In genomic region chr6:48725476-48725875, GRCm38 (mm10) we compare ENCODE assay signal across 9 mouse cellular contexts. TPM values are rescaled to one million over a fixed set of nuclear protein-coding genes. Genes with fewer than 3 reads are reported as not detected.
DNase-seq lines count a peak whose midpoint lies in the region; ATAC-seq and TF ChIP-seq lines count a peak whose summit lies in the region.
"Had no signal": no experiment of that assay in that cellular context is flagged by ENCODE, and none has a peak within 500 bp of the region (broad histone marks: within the 10 kb centered on the region; RNA-seq: fewer than 3 reads in every experiment).

No protein-coding gene starts in this region.

- CTCF ChIA-PET in Patski (lab: Charles Lee), result interaction anchor here (1.0 to 1.4 kb wide), 4 partner anchors 33 to 80 kb away, joined by 3 to 5 read pairs (median 4); partner anchors contain the start of genes Gimap3 and Gimap8

- no peak for TF ChIP-seq CTCF in Patski (IDR thresholded peaks at IDR 0.05)

- no peaks in the 10 kb centered on the region; the same call in 1 of the 2 replicates for H3K4me1 ChIP-seq in embryonic facial prominence, embryonic 14.5 days (ENCODE audit: control insufficient read depth, insufficient read depth, low read length)
- H3K4me1 ChIP-seq in kidney, embryonic 14.5 days (ENCODE audit: control insufficient read depth, insufficient read depth, low read length), result no peaks in the 10 kb centered on the region

- peak; percentile 83 for ATAC-seq in Patski
- ATAC-seq in embryonic facial prominence, embryonic 14.5 days (ENCODE audit: low read depth), result peak; percentile 68
- peak; percentile 73 for ATAC-seq in kidney, embryonic 14.5 days (ENCODE audit: low FRiP score, low TSS enrichment)

- no peak overlapping the region for H3K4me2 ChIP-seq in embryonic facial prominence, embryonic 14.5 days (ENCODE audit: low read depth, low read length)
- H3K4me2 ChIP-seq in kidney, embryonic 14.5 days (replicated peaks; ENCODE audit: low read depth, low read length), result no peak overlapping the region

- POLR2A ChIA-PET in Patski (lab: Charles Lee), result interaction anchor here (0.7 kb wide), 3 partner anchors 78 to 138 kb away, joined by 3 to 6 read pairs (median 4); partner anchors contain the start of gene Gimap8

- H3K9me3 ChIP-seq in embryonic facial prominence, embryonic 14.5 days (ENCODE audit: control insufficient read depth, low read length), result no peaks in the 10 kb centered on the region
- no peaks in the 10 kb centered on the region for H3K9me3 ChIP-seq in kidney, embryonic 14.5 days (ENCODE audit: control insufficient read depth, low read length)

- peaks cover under 1% of the 10 kb centered on the region for H3K27me3 ChIP-seq in Patski
- H3K27me3 ChIP-seq in embryonic facial prominence, embryonic 14.5 days (replicated peaks; ENCODE audit: control insufficient read depth, insufficient read depth, low read length), result no peaks in the 10 kb centered on the region
- H3K27me3 ChIP-seq in kidney, embryonic 14.5 days (ENCODE audit: control insufficient read depth, insufficient read depth, low read length), result no peaks in the 10 kb centered on the region

- in situ Hi-C loops in Patski (cut with MboI; ENCODE audit: low pct_unique_long_range_greater_than_20kb), result no loop called here

- no peak overlapping the region for H3K4me3 ChIP-seq in embryonic facial prominence, embryonic 14.5 days (ENCODE audit: low read depth, low read length)
- H3K4me3 ChIP-seq in kidney, embryonic 14.5 days (ENCODE audit: low read length), result no peak overlapping the region

- 0% methylated on average over 1 of the region's 1 CpGs for WGBS in embryonic facial prominence, embryonic 14.5 days
- 0% methylated on average over 1 of the region's 1 CpGs for WGBS in kidney, embryonic 14.5 days

- no peak overlapping the region for H3K27ac ChIP-seq in embryonic facial prominence, embryonic 14.5 days (replicated peaks; ENCODE audit: low read depth, low read length)
- 0 out of 2 replicates have a peak overlapping the region, but pooled peaks have one; percentile 20 for H3K27ac ChIP-seq in kidney, embryonic 14.5 days (ENCODE audit: low read depth, low read length)

- H3K36me3 ChIP-seq in embryonic facial prominence, embryonic 14.5 days (ENCODE audit: control insufficient read depth, insufficient read depth, low read length), result no peaks in the 10 kb centered on the region
- H3K36me3 ChIP-seq in kidney, embryonic 14.5 days (ENCODE audit: control insufficient read depth, insufficient read depth, low read length), result no peaks in the 10 kb centered on the region

- peak; percentile 32 to 52 for DNase-seq in left cerebral cortex, adult 9 months (ENCODE audit: low spot score in 2 of 2)
- DNase-seq in left cerebral cortex, adult 11 months (ENCODE audit: low spot score), result no peak
- peak; percentile 74 for DNase-seq in Patski (ENCODE audit: low read depth, low spot score)
- DNase-seq in embryonic facial prominence, embryonic 14.5 days (ENCODE audit: low spot score), result peak; percentile 85
- peak; percentile 31 to 44 for DNase-seq in right cerebral cortex, postnatal 10 days (ENCODE audit: low spot score in 2 of 2)
- DNase-seq in embryo, embryonic 9.5 days (ENCODE audit: extremely low spot score), result no peak
- DNase-seq in cerebellum, adult 8-10 months, result no peak

- no peak overlapping the region for H3K9ac ChIP-seq in embryonic facial prominence, embryonic 14.5 days (ENCODE audit: low read depth, low read length)
- H3K9ac ChIP-seq in kidney, embryonic 14.5 days (ENCODE audit: low read depth, low read length), result no peak overlapping the region

RNA-seq across cellular contexts. Expression of gene Gimap7, which starts 7.1 kb away (rescaled TPM):
- polyA plus RNA-seq in Patski (2021), result not detected
- polyA plus RNA-seq in embryonic facial prominence, embryonic 14.5 days (2014; fragmentation: Nextera tagmentation; extraction: Ambion mirVana), result not detected in 2 replicates
- not detected in 2 replicates for polyA plus RNA-seq in kidney, embryonic 14.5 days (2014; fragmentation: Nextera tagmentation; extraction: Ambion mirVana)
- polyA plus RNA-seq: limb, embryonic 11.5 days had no signal

RNA-seq across cellular contexts. Expression of gene Gm28053, which starts 7.1 kb away (rescaled TPM):
- polyA plus RNA-seq in Patski (2021), result not detected
- polyA plus RNA-seq in embryonic facial prominence, embryonic 14.5 days (2014; fragmentation: Nextera tagmentation; extraction: Ambion mirVana), result 3.2 TPM in 1 of 2 replicates, not detected in the other
- polyA plus RNA-seq in kidney, embryonic 14.5 days (2014; fragmentation: Nextera tagmentation; extraction: Ambion mirVana), result 3.2 and 4.8 TPM in 2 replicates
- polyA plus RNA-seq: limb, embryonic 11.5 days had no signal

RNA-seq across cellular contexts. Expression of gene Gimap1, which starts 13.4 kb away (rescaled TPM):
- polyA plus RNA-seq in Patski (2021), result 0.04 TPM
- polyA plus RNA-seq in embryonic facial prominence, embryonic 14.5 days (2014; fragmentation: Nextera tagmentation; extraction: Ambion mirVana), result 10.5 and 12.7 TPM in 2 replicates
- 21.1 and 27.9 TPM in 2 replicates for polyA plus RNA-seq in kidney, embryonic 14.5 days (2014; fragmentation: Nextera tagmentation; extraction: Ambion mirVana)

RNA-seq across cellular contexts. Expression of gene Gimap6, which starts 17.5 kb away (rescaled TPM):
- not detected for polyA plus RNA-seq in Patski (2021)
- polyA plus RNA-seq in embryonic facial prominence, embryonic 14.5 days (2014; fragmentation: Nextera tagmentation; extraction: Ambion mirVana), result 19.6 and 22.8 TPM in 2 replicates
- polyA plus RNA-seq in kidney, embryonic 14.5 days (2014; fragmentation: Nextera tagmentation; extraction: Ambion mirVana), result 42.7 and 49.9 TPM in 2 replicates

RNA-seq across cellular contexts. Expression of gene Gimap5, which starts 20.5 kb away (rescaled TPM):
- polyA plus RNA-seq in Patski (2021), result not detected
- polyA plus RNA-seq in embryonic facial prominence, embryonic 14.5 days (2014; fragmentation: Nextera tagmentation; extraction: Ambion mirVana), result 5.2 and 5.3 TPM in 2 replicates
- polyA plus RNA-seq in kidney, embryonic 14.5 days (2014; fragmentation: Nextera tagmentation; extraction: Ambion mirVana), result 12.7 and 13.6 TPM in 2 replicates

Comparison
In these comparisons a context has a peak if more than half of its experiments do, and no peak if none do; other contexts are left out.
1. DNase-seq: peak in left cerebral cortex, adult 9 months (2 of 2), Patski (single experiment), embryonic facial prominence, embryonic 14.5 days (single experiment) and right cerebral cortex, postnatal 10 days (2 of 2); none in left cerebral cortex, adult 11 months (single experiment), embryo, embryonic 9.5 days (single experiment) and cerebellum, adult 8-10 months (single experiment).
2. RNA of gene Gimap1, which starts 13.4 kb away (polyA plus RNA-seq): 21.1 to 27.9 TPM in kidney, embryonic 14.5 days and 10.5 to 12.7 TPM in embryonic facial prominence, embryonic 14.5 days; 0.04 TPM in Patski (single experiment); every median in the first group is over 10 times any median in the second.
3. Peak in every context shown above with its lines, with median percentiles within 50 percentile points of each other: ATAC-seq.